Mouse (Mus musculus) midbrain, embryonic 11.5 days (tissue): ENCODE measurements around the gene Sdcbp2. TPM values are rescaled to one million over a fixed set of nuclear protein-coding genes. Genes with fewer than 3 reads are reported as not detected.

Experiments used
- ATAC-seq: fragments of 200-750 bp; cut with Nextera tagmentation; 2 replicates; pipeline ENCODE4 v1.8.0; 2017; ENCODE audit warnings: moderate TSS enrichment, moderate library complexity; ENCODE audit not compliant: low FRiP score
- DNase-seq: peaks from one replicate; pipeline ENCODE4 v3.0.0; 2015; ENCODE audit warnings: low spot score; ENCODE audit errors: missing footprints
- H3K27ac ChIP-seq: fragments of 300-500 bp; sonication (generic); 2 replicates; pipeline ENCODE4 v1.5.1; 2014; ENCODE audit warnings: low read depth, low read length
- H3K27me3 ChIP-seq: fragments of 300-500 bp; sonication (generic); 2 replicates; pipeline ENCODE4 v1.6.1; 2014; ENCODE audit warnings: mild to moderate bottlenecking, low read length, moderate library complexity, mixed read lengths; ENCODE audit not compliant: control insufficient read depth, insufficient read depth
- H3K36me3 ChIP-seq: fragments of 300-500 bp; sonication (generic); 2 replicates; pipeline ENCODE4 v1.6.1; 2014; ENCODE audit warnings: mild to moderate bottlenecking, low read length, moderate library complexity, mixed read lengths; ENCODE audit not compliant: control insufficient read depth, insufficient read depth
- H3K4me1 ChIP-seq: fragments of 300-500 bp; sonication (generic); 2 replicates; pipeline ENCODE4 v1.6.1; 2014; ENCODE audit warnings: low read length; ENCODE audit not compliant: control insufficient read depth, insufficient read depth
- H3K4me2 ChIP-seq: fragments of 300-500 bp; sonication (generic); 2 replicates; pipeline ENCODE4 v1.6.1; 2014; ENCODE audit warnings: mild to moderate bottlenecking, moderate library complexity
- H3K4me3 ChIP-seq: fragments of 300-500 bp; sonication (generic); 2 replicates; pipeline ENCODE4 v1.5.1; 2014; ENCODE audit warnings: low read depth, low read length
- H3K9ac ChIP-seq: fragments of 300-500 bp; sonication (generic); 2 replicates; pipeline ENCODE4 v1.6.1; 2014; ENCODE audit warnings: low read length
- H3K9me3 ChIP-seq: fragments of 300-500 bp; sonication (generic); 2 replicates; pipeline ENCODE4 v1.6.1; 2016; ENCODE audit warnings: low read length; ENCODE audit not compliant: control insufficient read depth
- WGBS: fragments of 180-500 bp; shearing (Covaris S2); extraction: QIAGEN DNeasy Blood & Tissue Kit; methylation state at CpG from one replicate; pipeline ENCODE4 v1.1.7; 2014; 5-methylcytosine and 5-hydroxymethylcytosine counted together
- polyA plus RNA-seq: library from polyadenylated mRNA; unstranded; fragments of >200 nt; fragmentation: Nextera tagmentation; extraction: Ambion mirVana; gene quantifications from 2 replicates; pipeline ENCODE4 v1.2.1, GENCODE M21; 2014

The Sdcbp2 gene
- polyA plus RNA-seq, 1 experiment from 2014 or later, result 0.56 TPM

DNA sequence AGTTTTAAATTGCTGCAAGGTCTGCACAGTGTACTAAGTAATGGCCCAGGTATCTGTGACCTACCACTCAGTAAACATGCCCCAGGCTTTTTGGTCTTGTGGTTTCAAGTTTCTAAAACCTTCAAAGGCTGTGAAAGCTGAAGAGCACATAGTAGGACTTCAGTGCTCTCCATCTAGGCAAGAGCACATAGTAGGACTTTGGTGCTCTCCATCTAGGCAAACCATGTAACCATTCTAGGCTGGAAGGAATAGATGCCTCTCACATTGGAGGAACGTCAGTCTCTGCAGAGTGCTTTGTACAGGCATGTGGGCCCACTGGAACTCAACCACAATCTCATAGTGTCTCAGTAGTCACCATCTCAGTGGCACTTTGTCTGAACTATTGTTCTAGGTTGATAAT, 8.4 kb upstream of the Sdcbp2 start:
- WGBS, result 85% methylated on average over 1 of the region's 1 CpGs
- ATAC-seq (no peak), DNase-seq (no peak)
- H3K4me3 ChIP-seq, result no peak overlapping the region
- H3K4me2 ChIP-seq, result no peak overlapping the region
- peaks cover 17% of the 10 kb centered on the region for H3K36me3 ChIP-seq
- no peak overlapping the region for H3K27ac ChIP-seq
- H3K4me1 ChIP-seq, result no peaks in the 10 kb centered on the region
- H3K27me3 ChIP-seq, result no peaks in the 10 kb centered on the region
- no peak overlapping the region for H3K9ac ChIP-seq
- H3K9me3 ChIP-seq, result no peaks in the 10 kb centered on the region

GRCm38 (mm10) chr2:151564986-151565385, 7.4 kb upstream of the Sdcbp2 start:
- no peak overlapping the region for H3K9ac ChIP-seq
- no peak overlapping the region for H3K4me3 ChIP-seq
- peaks cover 13% of the 10 kb centered on the region for H3K36me3 ChIP-seq
- no peaks in the 10 kb centered on the region for H3K27me3 ChIP-seq
- H3K4me1 ChIP-seq, result no peaks in the 10 kb centered on the region
- no peak overlapping the region for H3K4me2 ChIP-seq
- H3K27ac ChIP-seq, result no peak overlapping the region
- no peak for DNase-seq
- WGBS, result 81% methylated on average over 3 of the region's 3 CpGs
- H3K9me3 ChIP-seq, result no peaks in the 10 kb centered on the region
- no peak for ATAC-seq

DNA sequence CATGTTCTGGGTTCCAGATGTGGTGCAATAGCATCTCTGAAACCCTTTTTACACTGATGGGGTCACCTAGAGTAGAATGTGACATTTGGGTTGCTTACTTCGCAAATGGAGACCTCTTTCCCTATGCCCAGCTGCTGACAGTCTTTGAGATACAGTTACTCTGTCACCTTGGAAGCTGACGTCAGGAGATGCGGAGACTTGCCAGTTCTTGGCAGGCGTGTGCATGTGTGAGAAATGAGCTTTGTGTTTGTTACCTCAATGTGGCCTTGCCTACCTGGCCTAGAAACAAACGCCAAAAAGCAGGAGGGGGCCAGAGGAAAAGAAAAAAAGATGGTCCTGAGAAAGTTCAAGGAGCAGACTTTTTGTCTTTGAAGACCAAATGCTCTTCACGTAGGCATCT, 5.6 kb upstream of the Sdcbp2 start:
- no peaks in the 10 kb centered on the region for H3K27me3 ChIP-seq
- no peak overlapping the region for H3K27ac ChIP-seq
- H3K9ac ChIP-seq, result no peak overlapping the region
- H3K4me3 ChIP-seq, result no peak overlapping the region
- DNase-seq (no peak), ATAC-seq (no peak)
- H3K36me3 ChIP-seq, result peaks cover 4% of the 10 kb centered on the region; the same call in 1 of the 2 replicates
- H3K9me3 ChIP-seq, result no peaks in the 10 kb centered on the region
- no peak overlapping the region for H3K4me2 ChIP-seq
- 87% methylated on average over 6 of the region's 6 CpGs for WGBS
- no peaks in the 10 kb centered on the region for H3K4me1 ChIP-seq

- Histone ChIP-seq H3K27me3 (no peaks in the 10 kb centered on the region), H3K4me1 (no peaks in the 10 kb centered on the region), H3K4me2 (no peak overlapping the region), H3K9ac (no peak overlapping the region), H3K4me3 (no peak overlapping the region), H3K27ac (no peak overlapping the region), H3K36me3 (no peaks in the 10 kb centered on the region), H3K9me3 (no peaks in the 10 kb centered on the region)
- ATAC-seq (no peak), DNase-seq (no peak)
- 85% methylated on average over 2 of the region's 2 CpGs for WGBS
Observed at GRCm38 (mm10) chr2:151569452-151569851, 3.0 kb upstream of the Sdcbp2 start.

- 68% methylated on average over 3 of the region's 3 CpGs for WGBS
- Histone ChIP-seq H3K36me3 (no peaks in the 10 kb centered on the region), H3K4me1 (peaks cover 8% of the 10 kb centered on the region)
Observed at GRCm38 (mm10) chr2:151573667-151574066, 1.2 kb downstream of the Sdcbp2 start.

GRCm38 (mm10) chr2:151574607-151575006, 2.2 kb downstream of the Sdcbp2 start:
- DNase-seq (peak; percentile 10), ATAC-seq (no peak)
- H3K4me3 ChIP-seq, result no peak overlapping the region
- H3K36me3 ChIP-seq, result no peaks in the 10 kb centered on the region
- H3K9ac ChIP-seq, result no peak overlapping the region
- WGBS, result 57% methylated on average over 5 of the region's 5 CpGs
- peaks cover 8% of the 10 kb centered on the region for H3K4me1 ChIP-seq
- no peaks in the 10 kb centered on the region for H3K27me3 ChIP-seq
- H3K27ac ChIP-seq, result no peak overlapping the region
- H3K9me3 ChIP-seq, result no peaks in the 10 kb centered on the region
- no peak overlapping the region for H3K4me2 ChIP-seq

More at GRCm38 (mm10) chr2:151573667-151574066, 1.2 kb downstream of the Sdcbp2 start:
- DNase-seq (peak; percentile 14), ATAC-seq (no peak)
- H3K27me3 ChIP-seq, result no peaks in the 10 kb centered on the region
- H3K9me3 ChIP-seq, result no peaks in the 10 kb centered on the region
- H3K4me2 ChIP-seq, result no peak overlapping the region
- H3K4me3 ChIP-seq, result no peak overlapping the region
- no peak overlapping the region for H3K27ac ChIP-seq
- H3K9ac ChIP-seq, result no peak overlapping the region

- Histone ChIP-seq H3K27me3 (no peaks in the 10 kb centered on the region), H3K9me3 (no peaks in the 10 kb centered on the region), H3K9ac (peak overlapping the region; percentile 62), H3K36me3 (no peaks in the 10 kb centered on the region), H3K4me3 (peak overlapping the region; percentile 34), H3K4me1 (peaks cover 8% of the 10 kb centered on the region), H3K4me2 (peak overlapping the region; percentile 49), H3K27ac (no peak overlapping the region)
- DNase-seq, result peak; percentile 91
- peak; percentile 10 for ATAC-seq
- 24% methylated on average over 7 of the region's 7 CpGs for WGBS
Observed at GRCm38 (mm10) chr2:151575119-151575698, 2.8 kb downstream of the Sdcbp2 start.

GRCm38 (mm10) chr2:151575699-151576389, 3.4 kb downstream of the Sdcbp2 start:
- peak; percentile 95 for ATAC-seq
- no peak overlapping the region for H3K27ac ChIP-seq
- 1% methylated on average over 38 of the region's 38 CpGs for WGBS

DNA sequence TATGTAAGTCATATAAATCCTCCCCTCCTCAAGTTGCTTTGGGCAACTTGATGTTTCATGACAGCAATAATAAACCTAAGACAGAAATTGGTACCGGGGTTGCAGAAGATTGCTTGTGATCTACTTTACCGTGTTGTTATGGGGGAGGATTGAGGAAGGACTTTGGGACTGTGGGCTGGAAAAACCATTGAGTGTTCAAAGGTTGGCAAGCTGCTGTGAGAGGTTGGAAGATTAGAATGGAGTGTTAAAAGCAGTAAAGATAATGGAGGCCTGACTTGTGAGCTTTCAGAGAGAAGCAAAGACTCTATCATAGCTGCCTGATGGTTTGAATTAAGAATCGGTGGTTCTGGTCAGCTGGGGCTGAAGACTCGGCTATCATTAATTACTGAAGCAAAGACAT, 6.8 kb downstream of the Sdcbp2 start:
- peak; percentile 41 for DNase-seq
- H3K27me3 ChIP-seq, result no peaks in the 10 kb centered on the region
- WGBS, result 83% methylated on average over 4 of the region's 4 CpGs

More at GRCm38 (mm10) chr2:151575699-151576389, 3.4 kb downstream of the Sdcbp2 start:
- peak overlapping the region; percentile 49 for H3K4me2 ChIP-seq
- peaks cover 8% of the 10 kb centered on the region for H3K4me1 ChIP-seq
- peak; percentile 95 for DNase-seq
- H3K36me3 ChIP-seq, result no peaks in the 10 kb centered on the region
- no peaks in the 10 kb centered on the region for H3K27me3 ChIP-seq
- H3K4me3 ChIP-seq, result peak overlapping the region; percentile 34
- H3K9me3 ChIP-seq, result no peaks in the 10 kb centered on the region
- H3K9ac ChIP-seq, result peak overlapping the region; percentile 62

More for the DNA sequence above, 6.8 kb downstream of the Sdcbp2 start:
- ATAC-seq, result no peak
- H3K9ac ChIP-seq, result no peak overlapping the region
- no peaks in the 10 kb centered on the region for H3K9me3 ChIP-seq
- H3K36me3 ChIP-seq, result no peaks in the 10 kb centered on the region
- H3K4me3 ChIP-seq, result no peak overlapping the region
- no peak overlapping the region for H3K4me2 ChIP-seq
- H3K4me1 ChIP-seq, result peaks cover 8% of the 10 kb centered on the region
- no peak overlapping the region for H3K27ac ChIP-seq
